Mouse (Mus musculus) limb, embryonic 12.5 days (tissue): ENCODE measurements around the gene Tcf7l1. TPM values are rescaled to one million over a fixed set of nuclear protein-coding genes. Genes with fewer than 3 reads are reported as not detected.
A peak's percentile ranks its signal among the peaks of the same experiment; 100 is the strongest.

ENCODE experiments used
- ATAC-seq: fragments of 200-750 bp; cut with Nextera tagmentation; 2 replicates; pipeline ENCODE4 v1.8.0; 2017; ENCODE audit warnings: low read depth, moderate TSS enrichment; ENCODE audit not compliant: insufficient number of reproducible peaks, insufficient read depth, low FRiP score, low TSS enrichment
- H3K27ac ChIP-seq: fragments of 300-500 bp; sonication (generic); 2 replicates; pipeline ENCODE4 v1.5.1; 2016; ENCODE audit warnings: mild to moderate bottlenecking, moderate library complexity
- H3K27me3 ChIP-seq: fragments of 300-500 bp; sonication (generic); 2 replicates; pipeline ENCODE4 v1.6.1; 2016; ENCODE audit warnings: mild to moderate bottlenecking, moderate library complexity
- H3K36me3 ChIP-seq: fragments of 300-500 bp; sonication (generic); 2 replicates; pipeline ENCODE4 v1.6.1; 2016; ENCODE audit warnings: mild to moderate bottlenecking, moderate library complexity
- H3K4me1 ChIP-seq: fragments of 300-500 bp; sonication (generic); replicated peaks from 2 replicates; pipeline ENCODE4 v1.6.1; 2016
- H3K4me2 ChIP-seq: fragments of 300-500 bp; sonication (generic); 2 replicates; pipeline ENCODE4 v1.6.1; 2016; ENCODE audit warnings: mild to moderate bottlenecking, moderate library complexity
- H3K4me3 ChIP-seq: fragments of 300-500 bp; sonication (generic); replicated peaks from 2 replicates; pipeline ENCODE4 v1.5.1; 2016; ENCODE audit warnings: mild to moderate bottlenecking
- H3K9ac ChIP-seq: fragments of 300-500 bp; sonication (generic); replicated peaks from 2 replicates; pipeline ENCODE4 v1.6.1; 2016; ENCODE audit warnings: mild to moderate bottlenecking, moderate library complexity
- H3K9me3 ChIP-seq: fragments of 300-500 bp; sonication (generic); 2 replicates; pipeline ENCODE4 v1.6.1; 2016; ENCODE audit warnings: mild to moderate bottlenecking, moderate library complexity
- WGBS: fragments of 180-500 bp; shearing (Covaris S2); methylation state at CpG from one replicate; pipeline ENCODE4 v1.1.7; 2016; 5-methylcytosine and 5-hydroxymethylcytosine counted together
- polyA plus RNA-seq: library from polyadenylated mRNA; unstranded; fragments of >200 nt; fragmentation: Nextera tagmentation; extraction: Ambion mirVana; gene quantifications from 2 replicates; pipeline ENCODE4 v1.2.1, GENCODE M21; 2016

Tcf7l1 gene
- polyA plus RNA-seq, 1 experiment from 2014 or later = 49.3 TPM

- H3K9ac ChIP-seq = no peak overlapping the region
- H3K27ac ChIP-seq = no peak overlapping the region
- no peaks in the 10 kb centered on the region for H3K9me3 ChIP-seq
- no peak overlapping the region for H3K4me3 ChIP-seq
- H3K4me2 ChIP-seq = no peak overlapping the region
- no peaks in the 10 kb centered on the region for H3K36me3 ChIP-seq
- no peaks in the 10 kb centered on the region for H3K27me3 ChIP-seq
- H3K4me1 ChIP-seq = no peaks in the 10 kb centered on the region
- ATAC-seq = no peak
- WGBS = 73% methylated on average over 4 of the region's 4 CpGs
These were observed 20.6 kb upstream of the Tcf7l1 start for GRCm38 (mm10) chr6:72809522-72810149.

- H3K4me1 ChIP-seq = no peaks in the 10 kb centered on the region
- no peak overlapping the region for H3K4me2 ChIP-seq
- no peak for ATAC-seq
- no peak overlapping the region for H3K9ac ChIP-seq
- H3K4me3 ChIP-seq = no peak overlapping the region
- WGBS = 58% methylated on average over 3 of the region's 3 CpGs
- H3K36me3 ChIP-seq = no peaks in the 10 kb centered on the region
- no peaks in the 10 kb centered on the region for H3K27me3 ChIP-seq
- H3K27ac ChIP-seq = no peak overlapping the region
- no peaks in the 10 kb centered on the region for H3K9me3 ChIP-seq
These were observed 19.3 kb upstream of the Tcf7l1 start for GRCm38 (mm10) chr6:72808342-72808741.

DNA sequence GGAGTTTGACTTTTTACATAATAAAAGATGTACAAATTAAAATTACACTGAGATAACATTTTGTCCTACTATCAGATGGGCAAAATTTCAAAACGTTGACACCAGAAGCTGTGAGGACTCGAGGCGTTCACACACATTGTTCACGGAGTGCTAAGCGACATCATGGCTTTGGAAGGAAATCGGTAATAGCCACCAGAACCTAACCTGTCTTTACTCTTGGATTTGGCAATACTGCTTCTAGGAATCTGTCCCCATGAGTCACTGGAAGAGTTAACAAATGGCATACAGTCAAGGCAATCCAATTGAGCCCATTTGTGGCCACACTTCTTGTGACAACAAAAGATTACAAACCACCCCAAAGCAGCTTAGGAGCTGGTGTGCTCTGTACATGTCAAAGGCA is 14.6 kb upstream of the Tcf7l1 start:
- Histone ChIP-seq H3K27ac (no peak overlapping the region), H3K4me2 (no peak overlapping the region), H3K4me1 (no peaks in the 10 kb centered on the region), H3K36me3 (no peaks in the 10 kb centered on the region), H3K4me3 (no peak overlapping the region), H3K9ac (no peak overlapping the region), H3K27me3 (no peaks in the 10 kb centered on the region), H3K9me3 (no peaks in the 10 kb centered on the region)
- 89% methylated on average over 6 of the region's 6 CpGs for WGBS
- no peak for ATAC-seq

GRCm38 (mm10) chr6:72802119-72802518 is 13.1 kb upstream of the Tcf7l1 start:
- Histone ChIP-seq H3K27me3 (no peaks in the 10 kb centered on the region), H3K9ac (no peak overlapping the region), H3K4me2 (no peak overlapping the region), H3K27ac (no peak overlapping the region), H3K9me3 (no peaks in the 10 kb centered on the region), H3K4me3 (no peak overlapping the region), H3K36me3 (no peaks in the 10 kb centered on the region), H3K4me1 (no peaks in the 10 kb centered on the region)
- 93% methylated on average over 6 of the region's 6 CpGs for WGBS
- no peak for ATAC-seq

DNA sequence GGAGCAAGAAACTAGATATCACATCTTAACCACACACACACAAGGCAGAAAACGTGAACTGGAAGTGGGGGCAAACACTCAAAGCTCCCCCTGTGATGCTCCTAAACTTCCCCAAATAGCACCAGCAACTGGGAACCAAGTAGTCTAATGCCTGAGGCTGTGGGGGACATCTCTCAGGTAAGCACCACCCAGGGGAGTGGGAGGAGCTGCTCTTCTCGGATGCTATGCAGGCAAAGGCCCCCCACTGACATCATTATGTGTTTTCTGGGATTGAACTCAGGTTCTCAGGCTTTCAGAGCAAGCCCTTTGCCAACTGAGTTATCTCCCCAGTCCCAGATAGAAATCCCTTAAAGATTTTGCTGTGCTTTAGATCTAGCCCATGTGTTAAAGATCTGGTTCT is 11.6 kb upstream of the Tcf7l1 start:
- no peak overlapping the region for H3K27ac ChIP-seq
- no peak overlapping the region for H3K9ac ChIP-seq
- 47% methylated on average over 2 of the region's 2 CpGs for WGBS
- no peaks in the 10 kb centered on the region for H3K27me3 ChIP-seq
- H3K4me3 ChIP-seq = no peak overlapping the region
- no peak overlapping the region for H3K4me2 ChIP-seq
- no peaks in the 10 kb centered on the region for H3K36me3 ChIP-seq
- no peaks in the 10 kb centered on the region for H3K9me3 ChIP-seq
- no peaks in the 10 kb centered on the region for H3K4me1 ChIP-seq
- ATAC-seq = no peak

GRCm38 (mm10) chr6:72797763-72798162 is 8.7 kb upstream of the Tcf7l1 start:
- Histone ChIP-seq H3K27me3 (no peaks in the 10 kb centered on the region), H3K9me3 (no peaks in the 10 kb centered on the region), H3K4me3 (no peak overlapping the region), H3K4me1 (no peaks in the 10 kb centered on the region), H3K36me3 (no peaks in the 10 kb centered on the region), H3K9ac (no peak overlapping the region), H3K27ac (no peak overlapping the region), H3K4me2 (no peak overlapping the region)
- no peak for ATAC-seq

DNA sequence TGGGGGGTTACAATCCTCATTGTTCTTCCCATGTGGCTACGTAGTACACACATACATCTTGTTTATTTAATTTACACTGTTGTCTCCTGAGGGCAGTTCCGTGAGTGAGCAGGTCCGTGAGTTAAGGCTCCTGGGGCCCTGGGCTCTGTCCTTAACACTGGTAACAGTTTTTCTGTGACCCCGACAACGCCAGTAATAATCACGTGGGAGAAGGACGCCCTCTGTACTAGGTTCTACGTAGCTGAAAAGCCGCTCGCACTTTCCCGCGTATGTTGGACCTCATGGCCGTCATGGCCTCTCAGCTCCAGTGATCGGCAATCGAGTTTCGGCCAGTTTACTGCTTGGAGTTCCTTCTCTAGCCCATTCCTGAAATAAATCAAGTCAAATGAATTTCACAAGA is 6.4 kb upstream of the Tcf7l1 start:
- H3K4me2 ChIP-seq = no peak overlapping the region
- no peaks in the 10 kb centered on the region for H3K27me3 ChIP-seq
- 51% methylated on average over 16 of the region's 16 CpGs for WGBS
- H3K36me3 ChIP-seq = no peaks in the 10 kb centered on the region
- no peak overlapping the region for H3K9ac ChIP-seq
- H3K4me3 ChIP-seq = no peak overlapping the region
- no peak for ATAC-seq
- H3K4me1 ChIP-seq = no peaks in the 10 kb centered on the region
- H3K27ac ChIP-seq = no peak overlapping the region
- H3K9me3 ChIP-seq = no peaks in the 10 kb centered on the region

- Histone ChIP-seq H3K27me3 (no peaks in the 10 kb centered on the region), H3K4me1 (peaks cover 1% of the 10 kb centered on the region; the same call in 1 of the 2 replicates), H3K27ac (no peak overlapping the region), H3K4me2 (no peak overlapping the region), H3K9ac (no peak overlapping the region), H3K9me3 (no peaks in the 10 kb centered on the region), H3K36me3 (no peaks in the 10 kb centered on the region), H3K4me3 (no peak overlapping the region)
- ATAC-seq = no peak
- 49% methylated on average over 7 of the region's 7 CpGs for WGBS
These were observed 5.8 kb upstream of the Tcf7l1 start for GRCm38 (mm10) chr6:72794870-72795269.

GRCm38 (mm10) chr6:72792641-72793040 is 3.6 kb upstream of the Tcf7l1 start:
- no peak overlapping the region for H3K4me2 ChIP-seq
- H3K9me3 ChIP-seq = no peaks in the 10 kb centered on the region
- no peaks in the 10 kb centered on the region for H3K36me3 ChIP-seq
- no peak overlapping the region for H3K27ac ChIP-seq
- no peak overlapping the region for H3K4me3 ChIP-seq
- H3K9ac ChIP-seq = no peak overlapping the region
- ATAC-seq = no peak
- 94% methylated on average over 8 of the region's 8 CpGs for WGBS
- no peaks in the 10 kb centered on the region for H3K27me3 ChIP-seq
- H3K4me1 ChIP-seq = peaks cover 4% of the 10 kb centered on the region; the same call in 1 of the 2 replicates

GRCm38 (mm10) chr6:72787948-72788891 is 834 bp downstream of the Tcf7l1 start:
- Histone ChIP-seq H3K4me3 (peak overlapping the region; percentile 89), H3K4me1 (peaks cover 18% of the 10 kb centered on the region), H3K27ac (peak overlapping the region; percentile 98), H3K4me2 (peak overlapping the region; percentile 94), H3K36me3 (peaks cover 24% of the 10 kb centered on the region), H3K27me3 (no peaks in the 10 kb centered on the region), H3K9me3 (no peaks in the 10 kb centered on the region), H3K9ac (peak overlapping the region; percentile 97)
- ATAC-seq = peak; percentile 20; the same call in 1 of the 2 replicates
- WGBS = under 1% methylated on average over 69 of the region's 69 CpGs

GRCm38 (mm10) chr6:72787322-72787947 is 1.6 kb downstream of the Tcf7l1 start:
- under 1% methylated on average over 19 of the region's 19 CpGs for WGBS

More at GRCm38 (mm10) chr6:72787322-72787947, 1.6 kb downstream of the Tcf7l1 start:
- Histone ChIP-seq H3K4me3 (peak overlapping the region; percentile 89), H3K9ac (peak overlapping the region; percentile 97), H3K27me3 (no peaks in the 10 kb centered on the region), H3K4me2 (peak overlapping the region; percentile 94), H3K27ac (peak overlapping the region; percentile 98), H3K36me3 (peaks cover 31% of the 10 kb centered on the region), H3K4me1 (peaks cover 18% of the 10 kb centered on the region), H3K9me3 (no peaks in the 10 kb centered on the region)
- no peak for ATAC-seq
